Mouse (Mus musculus) olfactory bulb, adult 2 months (tissue): Measurements from ENCODE around the gene Tm4sf4.

ENCODE experiments used
- CTCF ChIP-seq: fragments of 200-500 bp; IDR thresholded peaks from 2 replicates; pipeline ENCODE4 v1.5.1; 2012; ENCODE audit warnings: low read depth, mild to moderate bottlenecking, low read length, moderate library complexity; ENCODE audit not compliant: insufficient read depth
- POLR2A ChIP-seq: fragments of 200-500 bp; IDR thresholded peaks from 2 replicates; pipeline ENCODE4 v1.6.1; 2012; ENCODE audit warnings: mild to moderate bottlenecking, low read depth, low read length, moderate library complexity; ENCODE audit not compliant: insufficient read depth

DNA sequence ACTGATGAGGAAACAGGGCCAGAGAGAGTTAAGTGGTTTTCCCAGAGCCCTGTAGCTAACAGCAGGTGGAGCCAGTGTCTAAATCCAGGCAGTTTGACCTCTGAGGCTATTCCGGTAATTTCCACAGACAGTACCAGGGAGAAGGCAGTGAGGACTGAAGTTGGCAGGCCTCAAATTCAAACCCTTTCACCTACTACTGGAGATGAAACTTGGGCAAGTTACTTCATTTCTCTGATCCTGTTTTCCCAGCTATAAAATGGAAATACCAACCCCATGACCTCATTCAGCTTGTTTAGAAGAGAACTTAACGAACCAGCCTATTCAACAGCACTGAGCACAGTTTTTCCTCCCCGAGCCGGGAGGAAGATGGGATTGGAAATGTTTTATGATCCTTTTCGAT, 45.2 kb downstream of the Tm4sf4 start:
- TF ChIP-seq CTCF (no peak), POLR2A (no peak)
